Mouse (Mus musculus) cortical plate, adult 2 months (tissue): ENCODE measurements around the gene Ocrl.

ENCODE experiments used
- CTCF ChIP-seq: fragments of 200-500 bp; IDR thresholded peaks from 2 replicates; pipeline ENCODE4 v1.5.1; 2011; ENCODE audit warnings: mild to moderate bottlenecking, control low read depth, low read length; ENCODE audit not compliant: insufficient read depth; ENCODE audit errors: extremely low read depth
- POLR2A ChIP-seq: fragments of 200-500 bp; IDR thresholded peaks from 2 replicates; pipeline ENCODE4 v1.6.1; 2011; ENCODE audit warnings: mild to moderate bottlenecking, low read length, control low read depth; ENCODE audit not compliant: insufficient read depth; ENCODE audit errors: extremely low read depth

DNA sequence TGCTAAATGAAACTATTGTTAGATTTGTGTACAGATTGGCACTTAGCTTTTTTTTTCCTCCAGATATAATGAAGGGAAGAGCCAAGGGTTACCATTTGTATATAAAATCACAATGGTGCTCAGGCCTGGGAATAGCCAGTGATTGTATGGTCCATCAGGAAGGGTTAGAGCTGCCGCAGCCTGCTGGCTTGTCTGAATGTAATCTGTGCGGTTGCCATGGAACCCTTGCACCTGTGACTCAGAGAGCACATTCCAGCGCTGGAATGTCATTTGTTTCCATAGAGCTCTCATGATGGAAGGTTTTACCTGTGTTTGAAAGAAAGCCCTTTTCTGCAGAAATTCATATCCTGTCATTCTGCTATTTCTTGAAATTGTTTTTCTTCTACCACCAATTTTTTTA is 37.5 kb downstream of the Ocrl start:
- TF ChIP-seq CTCF (no peak), POLR2A (no peak)
